Comparison of ENCODE assay signal across 12 mouse cellular contexts in the genomic region with DNA sequence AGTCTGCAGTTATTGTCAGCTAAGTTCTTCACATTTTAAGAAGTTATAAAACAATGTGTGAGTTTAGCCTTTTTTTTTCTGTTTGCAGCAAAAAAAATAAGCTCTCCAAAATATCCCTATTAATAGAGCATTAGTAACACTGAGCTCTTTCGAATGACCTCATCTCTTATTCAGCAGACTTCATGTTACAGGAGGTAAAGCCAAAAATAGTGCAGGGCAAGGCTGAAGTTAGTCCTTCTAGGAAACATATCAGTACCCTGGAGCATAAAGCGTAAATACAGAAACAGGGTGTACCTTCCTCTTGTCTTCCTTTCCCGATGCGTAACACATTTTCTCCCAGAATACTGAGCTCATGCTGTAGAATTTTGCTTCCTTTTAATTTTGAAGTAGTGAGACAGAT.
DNase-seq lines count a peak whose midpoint lies in the region; ATAC-seq and TF ChIP-seq lines count a peak whose summit lies in the region.
"Had no signal": no experiment of that assay in that cellular context is flagged by ENCODE, and none has a peak within 500 bp of the region (broad histone marks: within the 10 kb centered on the region; RNA-seq: fewer than 3 reads in every experiment).

No protein-coding gene starts in this region.

- H3K79me2 ChIP-seq in CH12.LX (replicated peaks; ENCODE audit: control insufficient read depth, extremely low read depth, insufficient read depth, poor library complexity, severe bottlenecking) = no peaks in the 10 kb centered on the region

- TF ChIP-seq EP300 in CH12.LX (IDR thresholded peaks at IDR 0.05; ENCODE audit: low read length) = 0 out of 2 replicates have a peak, but pooled peaks have one; percentile 17

- intact Hi-C loops in heart, postnatal 14 days (cut with DNase I) = loop anchor here (5.0 kb wide), 2 partner anchors 38 to 758 kb away; no protein-coding TSS in a partner anchor

- no peak overlapping the region for H3K4me3 ChIP-seq in CH12.LX (replicated peaks in 1 of 3; ENCODE audit: low read depth in 2 of 3, low read length in 2 of 3, poor library complexity in 1 of 3)
- H3K4me3 ChIP-seq in heart, embryonic 11.5 days (ENCODE audit: low read depth, low read length) = no peak overlapping the region
- H3K4me3 ChIP-seq in limb, embryonic 15.5 days = no peak overlapping the region
- H3K4me3 ChIP-seq: erythroblast, embryonic 14.5 days had no signal

- H3K9me3 ChIP-seq in CH12.LX (replicated peaks; ENCODE audit: low read length) = no peaks in the 10 kb centered on the region
- H3K9me3 ChIP-seq in heart, embryonic 11.5 days (replicated peaks; ENCODE audit: control insufficient read depth, low read length) = no peaks in the 10 kb centered on the region
- no peaks in the 10 kb centered on the region for H3K9me3 ChIP-seq in limb, embryonic 15.5 days

- TF ChIP-seq RAD21 in CH12.LX (IDR thresholded peaks at IDR 0.05; ENCODE audit: low read depth, low read length) = no peak

- in situ Hi-C loops in CH12.LX (cut with MboI; ENCODE audit: low pct_ligation_motif_present, low pct_unique_long_range_greater_than_20kb, low sequenced_read_pairs) = no loop called here

- peaks cover 6 to 55% of the 10 kb centered on the region in 2 experiments for H3K4me1 ChIP-seq in CH12.LX (ENCODE audit: control insufficient read depth in 1 of 2, insufficient read depth in 2 of 2)
- H3K4me1 ChIP-seq in heart, embryonic 11.5 days (ENCODE audit: control insufficient read depth, insufficient read depth, low read length) = peaks cover 30% of the 10 kb centered on the region
- H3K4me1 ChIP-seq in limb, embryonic 15.5 days = peaks cover 12% of the 10 kb centered on the region

- H3K9ac ChIP-seq in CH12.LX (ENCODE audit: insufficient read depth, low read depth) = no peak overlapping the region
- H3K9ac ChIP-seq in heart, embryonic 11.5 days (ENCODE audit: low read depth, low read length) = no peak overlapping the region
- H3K9ac ChIP-seq in limb, embryonic 15.5 days = no peak overlapping the region

- no peak for TF ChIP-seq CTCF in CH12.LX (conservative IDR thresholded peaks at IDR 0.05 in 1 of 2, IDR thresholded peaks at IDR 0.05 in 1 of 2; ENCODE audit: low read depth in 2 of 2, low read length in 2 of 2)

- dilution Hi-C loops in CH12.LX (cut with MboI; ENCODE audit: extremely low pct_ligation_motif_present, extremely low pct_unique_long_range_greater_than_20kb, low sequenced_read_pairs) = no loop called here

- H3K27me3 ChIP-seq in CH12.LX (replicated peaks) = no peaks in the 10 kb centered on the region
- no peaks in the 10 kb centered on the region for H3K27me3 ChIP-seq in heart, embryonic 11.5 days (ENCODE audit: control insufficient read depth, insufficient read depth, low read length)
- no peaks in the 10 kb centered on the region for H3K27me3 ChIP-seq in limb, embryonic 15.5 days

- H3K4me2 ChIP-seq in CH12.LX (ENCODE audit: insufficient read depth, low read depth, poor library complexity, severe bottlenecking) = no peak overlapping the region
- H3K4me2 ChIP-seq in heart, embryonic 11.5 days = peak overlapping the region; percentile 33
- H3K4me2 ChIP-seq in limb, embryonic 15.5 days = no peak overlapping the region

- no peak for TF ChIP-seq POLR2A in CH12.LX (IDR thresholded peaks at IDR 0.05; ENCODE audit: low read depth, low read length)

- H3K27ac ChIP-seq in CH12.LX (ENCODE audit: insufficient read depth, low read depth) = no peak overlapping the region
- peak overlapping the region; percentile 79 for H3K27ac ChIP-seq in heart, embryonic 11.5 days (ENCODE audit: low read depth, low read length)
- peak overlapping the region; percentile 61; the same call in 1 of the 2 replicates for H3K27ac ChIP-seq in limb, embryonic 15.5 days

- 53% methylated on average over 4 of the region's 4 CpGs for WGBS in heart, embryonic 11.5 days (ENCODE audit: insufficient replicate concordance)
- WGBS in limb, embryonic 15.5 days = 64% methylated on average over 4 of the region's 4 CpGs

- H3K36me3 ChIP-seq in CH12.LX (replicated peaks in 1 of 2; ENCODE audit: control insufficient read depth in 1 of 2, insufficient read depth in 1 of 2, low read length in 1 of 2) = peaks cover 0 to 37% of the 10 kb centered on the region in 2 experiments
- H3K36me3 ChIP-seq in heart, embryonic 11.5 days (ENCODE audit: control insufficient read depth, insufficient read depth, low read length) = no peaks in the 10 kb centered on the region
- 0 out of 2 replicates have a peak, but pooled peaks cover 3% of the 10 kb centered on the region for H3K36me3 ChIP-seq in limb, embryonic 15.5 days

- DNase-seq in heart, adult 8-10 months (ENCODE audit: low spot score) = peak; percentile 55
- no peak for DNase-seq in heart, postnatal 14 days
- no peak for DNase-seq in CH12.LX (ENCODE audit: extremely low read depth)
- DNase-seq in right cerebral cortex, postnatal 4 days = no peak
- no peak for DNase-seq in retina, postnatal 1 day
- DNase-seq in layer of hippocampus, adult 9-10 months (ENCODE audit: low spot score) = no peak
- DNase-seq: kidney, adult 8-10 months; left cerebral cortex, postnatal 4 days had no signal

- no peak for ATAC-seq in heart, embryonic 11.5 days (replicated peaks; ENCODE audit: insufficient number of reproducible peaks, low FRiP score, low TSS enrichment)
- ATAC-seq in limb, embryonic 15.5 days (ENCODE audit: insufficient number of reproducible peaks, low FRiP score, low TSS enrichment, low read depth) = no peak
- ATAC-seq: midbrain, embryonic 16.5 days had no signal

TF ChIP-seq in CH12.LX, 34 proteins besides CTCF, POLR2A, EP300 and RAD21:
- TF ChIP-seq GABPA (IDR thresholded peaks at IDR 0.05; ENCODE audit: insufficient replicate concordance, low read depth, low read length) (no peak), ETS1 (conservative IDR thresholded peaks at IDR 0.05; ENCODE audit: low read depth, low read length) (peak; percentile 60), POLR2AphosphoS2 (IDR thresholded peaks at IDR 0.05; ENCODE audit: low read depth, low read length) (no peak), MEF2A (IDR thresholded peaks at IDR 0.05; ENCODE audit: borderline replicate concordance, low read depth, low read length) (peak; percentile 93), ZNF384 (IDR thresholded peaks at IDR 0.05; ENCODE audit: low read depth, low read length) (peak; percentile 63), JUN (IDR thresholded peaks at IDR 0.05; ENCODE audit: insufficient read depth, low read depth, low read length) (peak; percentile 54; the same call in 1 of the 2 replicates), JUND (conservative IDR thresholded peaks at IDR 0.05; ENCODE audit: low read depth, low read length) (peak; percentile 46; the same call in 1 of the 2 replicates)
